Comparison of ENCODE assay signal across 9 mouse cellular contexts in genomic region chr12:77531294-77531693, GRCm38 (mm10).
DNase-seq lines count a peak whose midpoint lies in the region; ATAC-seq lines count a peak whose summit lies in the region.
"Had no signal": no experiment of that assay in that cellular context is flagged by ENCODE, and none has a peak within 500 bp of the region (broad histone marks: within the 10 kb centered on the region; RNA-seq: fewer than 3 reads in every experiment).

No protein-coding gene starts in this region.

- ATAC-seq in hindbrain, embryonic 13.5 days (ENCODE audit: low FRiP score), result no peak

- no peaks in the 10 kb centered on the region for H3K36me3 ChIP-seq in hindbrain, embryonic 13.5 days

- peak; percentile 34 to 58 for DNase-seq in cerebellum, postnatal 25 days
- DNase-seq in cerebellum, adult 9-11 months, result no peak
- DNase-seq in 416B (ENCODE audit: low read depth), result peak; percentile 46
- DNase-seq in adrenal gland, postnatal 14 days, result peak; percentile 56
- peak; percentile 35 for DNase-seq in kidney, postnatal 14 days
- peak; percentile 63 to 66 for DNase-seq in spleen, postnatal 36 days (ENCODE audit: low spot score in 2 of 2)
- DNase-seq in cerebellum, adult 11 months, result no peak

- peaks cover 11% of the 10 kb centered on the region for H3K4me1 ChIP-seq in hindbrain, embryonic 13.5 days (replicated peaks)

- H3K9me3 ChIP-seq in hindbrain, embryonic 13.5 days, result no peaks in the 10 kb centered on the region

- no peak overlapping the region for H3K4me3 ChIP-seq in hindbrain, embryonic 13.5 days

- no peaks in the 10 kb centered on the region for H3K27me3 ChIP-seq in hindbrain, embryonic 13.5 days

- no peak overlapping the region for H3K9ac ChIP-seq in hindbrain, embryonic 13.5 days

- no peak overlapping the region for H3K27ac ChIP-seq in hindbrain, embryonic 13.5 days
- H3K27ac ChIP-seq: macrophage had no signal

- H3K4me2 ChIP-seq in hindbrain, embryonic 13.5 days, result no peak overlapping the region

- 82% methylated on average over 5 of the region's 5 CpGs for WGBS in hindbrain, embryonic 13.5 days

Comparison
In these comparisons a context has a peak if more than half of its experiments do, and no peak if none do; other contexts are left out.
1. DNase-seq: peak in cerebellum, postnatal 25 days (2 of 2), 416B (single experiment), adrenal gland, postnatal 14 days (single experiment), kidney, postnatal 14 days (single experiment) and spleen, postnatal 36 days (2 of 2); none in cerebellum, adult 9-11 months (single experiment) and cerebellum, adult 11 months (single experiment).